Mouse (Mus musculus): ENCODE data around the gene S1pr1.

The S1pr1 gene

DNA sequence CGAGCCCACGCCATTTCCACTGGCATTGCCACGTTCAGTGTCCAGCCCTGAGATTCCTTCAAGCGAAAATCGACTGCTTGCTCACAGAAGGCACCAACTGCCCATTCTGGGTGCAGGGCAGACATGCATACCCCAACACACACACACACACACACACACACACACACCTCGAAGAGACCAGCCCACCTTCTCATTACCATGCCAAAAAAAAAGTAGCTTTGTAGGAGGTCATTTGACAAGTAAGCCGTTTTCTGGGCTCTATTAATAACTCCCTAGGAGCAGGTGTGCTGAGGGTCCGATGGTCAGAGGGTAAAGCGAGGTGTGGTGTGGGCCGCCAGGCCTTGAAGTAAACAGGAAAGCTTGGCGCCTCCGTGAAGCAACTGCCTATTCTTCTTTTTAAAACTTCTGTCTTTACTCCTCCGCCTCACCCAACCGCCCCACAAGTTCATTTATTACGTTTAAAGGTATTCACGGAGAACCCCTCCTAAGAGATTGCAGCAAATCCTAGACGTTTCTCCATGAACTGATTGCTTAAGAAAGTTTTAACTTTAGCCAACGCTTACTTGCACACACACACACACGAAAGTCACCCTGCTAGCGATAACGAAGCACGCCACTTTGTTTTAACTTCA is 1.3 kb downstream of the S1pr1 start:
- in situ Hi-C loops (cut with MboI, MseI) = loop anchor here (5.0 kb wide), 4 partner anchors 51 to 174 kb away; partner anchors contain the start of gene Dph5 (in 2 of the 2)

DNA sequence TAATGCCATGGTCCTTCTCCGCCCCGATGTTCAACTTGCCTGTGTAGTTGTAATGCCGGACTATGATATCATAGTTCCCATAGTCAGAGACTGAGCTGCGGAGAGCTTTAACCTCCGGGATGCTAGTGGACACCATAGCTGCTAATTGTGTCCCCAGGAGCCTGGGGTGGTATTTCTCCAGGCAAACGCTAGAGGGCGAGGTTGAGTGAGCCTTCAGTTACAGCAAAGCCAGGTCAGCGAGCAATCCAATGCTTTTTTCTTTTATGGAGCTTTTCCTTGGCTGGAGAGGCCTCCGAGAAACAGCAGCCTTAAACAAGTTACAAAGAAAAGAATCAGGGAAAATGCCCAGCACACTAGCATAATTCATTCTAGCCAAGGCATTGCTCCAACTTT is 2.1 kb downstream of the S1pr1 start:
- in situ Hi-C loops (cut with MboI, MseI) = loop anchor here (5.0 kb wide), 4 partner anchors 51 to 174 kb away; partner anchors contain the start of gene Dph5 (in 2 of the 2)

DNA sequence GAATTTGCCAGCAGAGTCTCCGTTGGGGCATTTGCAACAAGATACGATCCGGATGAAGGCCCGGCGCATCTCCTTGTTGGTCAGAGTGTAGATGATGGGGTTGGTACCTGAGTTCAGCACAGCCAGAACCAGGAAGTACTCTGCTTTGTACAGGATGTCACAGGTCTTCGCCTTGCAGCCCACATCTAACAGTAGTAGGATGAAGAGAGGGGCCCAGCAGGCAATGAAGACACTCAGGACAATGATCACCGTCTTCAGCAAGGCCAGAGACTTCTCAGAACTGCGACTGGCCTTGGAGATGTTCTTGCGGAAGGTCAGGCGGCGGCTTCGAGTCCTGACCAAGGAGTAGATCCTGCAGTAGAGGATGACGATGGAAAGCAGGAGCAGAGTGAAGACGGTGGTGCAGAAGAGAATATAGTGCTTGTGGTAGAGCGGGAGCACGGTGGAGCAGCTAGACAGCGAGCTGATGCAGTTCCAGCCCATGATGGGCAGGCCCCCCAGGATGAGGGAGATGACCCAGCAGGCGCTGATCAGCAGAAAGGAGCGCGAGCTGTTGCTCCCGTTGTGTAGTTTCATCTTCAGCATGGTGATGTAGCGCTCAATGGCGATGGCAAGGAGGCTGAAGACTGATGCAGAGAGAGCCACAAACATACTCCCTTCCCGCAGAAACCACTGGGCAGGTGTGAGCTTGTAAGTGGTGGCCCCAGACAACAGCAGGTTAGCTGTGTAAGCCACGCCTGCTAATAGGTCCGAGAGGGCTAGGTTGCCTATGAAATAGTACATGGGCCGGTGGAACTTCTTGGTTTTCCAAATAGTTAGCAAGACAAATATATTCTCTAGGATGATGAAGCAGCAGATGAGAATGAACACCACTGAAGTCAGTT is 2.7 kb downstream of the S1pr1 start:
- in situ Hi-C loops (cut with MboI, MseI) = loop anchor here (5.0 kb wide), 4 partner anchors 50 to 175 kb away; partner anchors contain the start of gene Dph5 (in 2 of the 2)

DNA sequence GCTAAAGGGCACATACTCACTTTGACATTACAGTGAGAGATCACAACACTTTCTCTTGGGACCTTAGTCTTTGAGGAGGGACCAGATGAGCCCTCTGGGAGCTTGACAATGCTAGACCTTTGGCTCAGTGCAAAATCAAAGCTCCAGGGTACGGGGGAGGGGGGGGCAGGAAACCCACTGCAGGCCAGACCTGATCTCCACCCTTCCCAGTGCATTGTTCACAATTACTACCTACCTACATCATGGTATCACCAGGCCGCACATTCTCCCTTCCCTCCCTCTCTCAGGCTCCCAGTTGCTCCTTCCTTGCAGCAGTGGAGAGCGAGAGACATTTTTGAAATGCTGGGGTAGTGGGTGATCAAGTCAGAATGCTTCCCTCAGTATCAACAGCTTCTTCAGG is 3.5 kb downstream of the S1pr1 start:
- in situ Hi-C loops (cut with MboI, MseI) = loop anchor here (5.0 kb wide), 4 partner anchors 49 to 176 kb away; partner anchors contain the start of gene Dph5 (in 2 of the 2)

DNA sequence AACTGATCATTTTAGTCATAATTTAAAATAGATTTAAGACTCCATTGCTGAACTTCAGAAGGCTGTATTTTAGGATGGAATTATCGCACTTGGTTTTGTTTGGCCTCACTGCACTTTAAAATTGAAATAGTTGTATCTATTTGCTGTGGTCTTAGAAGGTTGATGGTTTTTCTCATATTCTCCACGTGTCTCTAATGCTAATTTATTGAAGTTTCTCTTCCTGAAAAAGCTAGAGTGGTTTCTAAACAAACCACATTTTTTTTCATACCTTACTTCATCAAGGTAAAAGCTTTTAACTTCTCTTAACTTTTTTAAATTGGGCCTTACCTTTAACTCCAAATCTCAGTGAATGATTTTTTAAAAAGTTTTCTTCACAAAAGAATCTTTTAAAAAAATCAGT is 4.8 kb downstream of the S1pr1 start:
- in situ Hi-C loops (cut with MboI, MseI) = loop anchor here (5.0 kb wide), 4 partner anchors 48 to 177 kb away; partner anchors contain the start of gene Dph5 (in 2 of the 2)

DNA sequence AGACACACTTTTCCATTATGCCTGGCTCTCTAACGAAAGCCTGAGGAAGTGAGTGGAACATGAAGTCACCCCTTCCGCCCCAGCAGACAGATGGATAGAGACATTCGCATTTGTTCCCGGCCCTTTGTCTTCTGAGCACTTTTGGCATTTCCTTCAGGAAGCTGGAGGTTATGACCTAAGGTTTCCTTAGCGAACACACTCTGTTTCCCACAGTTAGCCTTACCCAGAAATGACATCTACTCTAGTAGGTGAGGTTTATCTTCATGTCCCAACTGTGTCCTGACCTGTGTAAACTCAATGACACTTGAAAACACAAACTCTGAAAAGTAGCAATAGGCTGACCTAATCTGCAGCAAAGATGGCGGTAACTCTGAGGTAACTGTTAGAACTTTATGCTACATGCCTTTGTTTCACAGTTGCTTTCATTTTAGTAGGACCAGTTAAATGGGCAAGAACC is 5.7 kb downstream of the S1pr1 start:
- in situ Hi-C loops (cut with MboI, MseI) = no loop called here

DNA sequence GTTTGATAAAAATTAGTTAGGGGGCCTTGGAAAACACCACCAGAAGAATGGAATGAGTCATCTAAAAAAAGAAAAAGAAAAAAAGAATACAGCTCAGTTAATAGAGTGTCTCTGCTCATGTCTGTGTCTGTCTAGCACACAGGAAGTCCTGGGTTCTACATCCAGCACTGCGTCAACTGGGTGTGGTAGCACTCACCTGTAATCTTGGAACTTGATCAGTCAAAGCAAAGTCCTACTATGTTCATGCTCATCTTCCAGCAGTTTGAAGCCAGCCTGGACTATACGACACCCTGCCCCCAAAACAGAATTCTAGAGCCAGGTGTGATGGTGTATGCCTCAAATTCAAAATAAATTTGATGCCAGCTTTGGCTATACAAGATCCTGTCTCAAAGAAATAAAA is 8.1 kb downstream of the S1pr1 start:
- in situ Hi-C loops (cut with MboI, MseI) = no loop called here

DNA sequence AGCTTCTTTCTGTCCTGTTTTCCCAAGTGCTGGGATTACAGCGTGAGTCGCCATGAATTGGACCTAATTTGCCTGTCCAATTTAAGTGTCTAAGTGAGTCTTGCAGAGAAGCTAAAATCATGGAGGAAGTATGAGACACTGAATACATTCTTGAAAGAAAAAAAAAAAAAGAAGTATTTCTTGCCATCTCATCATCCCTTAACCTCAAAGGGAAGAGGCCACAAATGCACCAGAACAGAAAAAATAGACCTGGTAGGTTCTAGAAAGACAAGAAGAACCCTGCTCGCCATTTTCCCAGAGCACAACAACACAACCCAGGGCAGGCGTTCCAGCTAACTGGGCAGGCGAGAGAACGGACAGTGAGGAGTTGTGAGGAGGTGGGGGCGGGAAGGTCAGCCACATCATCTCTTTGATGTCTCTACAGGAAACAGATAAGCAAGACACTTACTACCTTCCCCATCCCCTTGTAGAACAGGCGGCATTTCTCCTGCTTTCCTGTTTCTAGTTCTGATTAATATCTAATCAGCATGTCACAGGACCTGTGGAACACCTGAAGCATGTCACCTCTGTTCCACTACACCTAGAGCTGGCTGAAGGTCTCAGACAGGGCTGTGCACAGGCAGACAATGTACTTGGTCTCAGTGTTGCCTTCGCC is 10.5 kb downstream of the S1pr1 start:
- in situ Hi-C loops (cut with MboI, MseI) = no loop called here

DNA sequence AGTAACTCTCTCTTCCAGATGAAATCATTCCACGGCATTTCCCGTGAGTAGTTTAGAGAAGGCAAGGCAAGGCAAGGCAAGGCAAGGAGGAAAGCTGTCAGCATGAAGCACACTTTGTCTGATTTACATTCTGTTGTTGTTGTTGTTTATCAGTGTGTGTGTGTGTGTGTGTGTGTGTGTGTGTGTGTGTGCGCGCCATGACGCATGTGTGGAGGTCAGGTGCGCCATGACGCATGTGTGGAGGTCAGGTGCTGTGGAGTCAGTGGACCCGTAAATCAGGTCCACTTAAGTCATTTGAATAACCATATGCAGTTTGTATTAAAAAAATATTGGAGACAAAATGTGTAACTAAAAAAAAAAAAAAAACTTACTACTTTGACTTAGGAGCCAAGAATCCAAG is 11.2 kb downstream of the S1pr1 start:
- in situ Hi-C loops (cut with MboI, MseI) = no loop called here

DNA sequence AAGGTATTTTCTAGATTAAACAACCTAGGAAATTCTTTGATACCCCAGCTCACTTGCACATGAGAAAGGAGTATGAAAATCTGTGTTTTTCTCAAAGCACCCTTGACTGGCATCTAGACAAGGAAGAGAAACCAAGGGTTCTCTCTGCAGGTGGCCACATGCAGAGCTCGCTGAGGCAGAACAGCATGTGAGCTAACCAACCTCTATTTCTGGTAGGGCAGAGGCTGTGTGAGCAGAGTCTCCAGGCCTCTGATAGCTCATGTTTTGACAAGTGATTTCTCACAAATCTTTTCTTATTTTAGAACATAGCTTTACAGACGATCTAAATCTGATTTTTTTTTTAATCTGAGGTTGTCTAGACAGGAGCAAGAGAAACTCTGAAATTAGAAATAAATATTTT is 12.8 kb downstream of the S1pr1 start:
- in situ Hi-C loops (cut with MboI, MseI) = no loop called here

DNA sequence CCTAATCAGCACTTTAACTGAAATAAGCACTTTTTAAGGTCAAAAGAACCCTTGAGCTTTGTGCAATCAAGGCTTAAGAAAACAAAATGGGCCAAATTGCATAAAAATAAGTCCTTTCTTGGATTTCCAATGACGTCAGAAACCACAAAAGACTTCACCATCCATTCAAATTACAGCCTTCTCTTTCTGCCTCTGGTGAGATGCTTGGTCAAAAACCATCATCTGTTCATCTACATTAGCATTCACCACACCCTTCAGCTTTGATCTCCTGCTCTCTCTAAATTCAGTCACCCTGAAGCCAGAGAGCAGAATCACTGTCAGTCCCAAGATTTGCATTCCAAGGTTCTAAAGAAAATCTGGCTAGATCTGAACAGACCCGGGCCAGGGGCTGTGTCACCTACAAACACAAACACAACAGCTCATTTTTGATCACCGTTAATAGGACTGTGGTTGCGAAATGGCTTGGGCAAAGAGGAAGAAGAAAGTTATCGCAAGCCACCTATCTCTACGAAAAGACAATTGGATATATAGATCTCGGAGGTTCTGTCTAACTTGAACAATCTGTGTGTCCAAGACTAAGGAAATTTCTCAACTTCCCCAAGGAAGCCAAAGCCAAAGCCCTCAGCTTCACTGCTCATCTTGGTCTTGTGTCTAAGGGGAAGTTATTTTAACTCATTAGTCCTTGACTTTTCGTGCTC is 19.5 kb downstream of the S1pr1 start:
- in situ Hi-C loops (cut with MboI, MseI) = no loop called here

DNA sequence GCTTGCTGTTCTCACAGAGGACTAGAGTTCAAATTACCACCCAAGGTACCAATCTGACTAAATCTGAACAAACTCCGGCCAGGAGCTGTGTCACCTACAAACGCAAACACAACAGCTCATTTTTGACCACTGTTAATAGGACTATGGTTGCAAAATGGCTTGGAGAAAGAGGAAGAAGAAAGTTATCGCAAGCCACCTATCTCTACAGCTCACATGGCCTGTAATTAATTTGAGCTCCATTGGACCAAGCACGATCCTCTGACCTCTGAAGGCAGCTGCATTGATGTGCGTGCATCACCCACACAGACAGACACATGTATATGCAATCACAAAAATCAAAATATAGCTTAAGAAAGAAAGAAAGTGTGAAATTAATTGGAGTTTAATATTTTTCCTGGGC is 20.7 kb downstream of the S1pr1 start:
- in situ Hi-C loops (cut with MboI, MseI) = no loop called here

DNA sequence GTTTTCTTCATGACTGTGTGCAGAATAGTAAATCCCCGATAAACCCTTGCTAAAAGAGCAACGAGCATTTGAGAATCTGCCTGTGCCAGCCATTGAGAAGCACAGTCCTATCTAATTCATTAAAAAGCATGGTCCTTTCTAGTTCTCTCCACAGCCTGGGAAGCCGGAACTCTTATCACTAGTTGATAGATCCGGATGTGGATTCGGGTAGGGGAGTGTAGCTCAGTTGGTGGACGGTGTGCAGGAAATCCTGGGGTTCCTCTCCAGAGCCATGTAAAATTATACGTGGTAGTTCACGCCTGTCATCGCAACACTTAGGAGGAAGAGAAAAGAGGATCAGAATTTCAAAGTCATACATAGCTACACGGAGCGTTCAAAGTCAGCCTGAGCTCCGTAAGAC is 21.5 kb downstream of the S1pr1 start:
- in situ Hi-C loops (cut with MboI, MseI) = no loop called here

DNA sequence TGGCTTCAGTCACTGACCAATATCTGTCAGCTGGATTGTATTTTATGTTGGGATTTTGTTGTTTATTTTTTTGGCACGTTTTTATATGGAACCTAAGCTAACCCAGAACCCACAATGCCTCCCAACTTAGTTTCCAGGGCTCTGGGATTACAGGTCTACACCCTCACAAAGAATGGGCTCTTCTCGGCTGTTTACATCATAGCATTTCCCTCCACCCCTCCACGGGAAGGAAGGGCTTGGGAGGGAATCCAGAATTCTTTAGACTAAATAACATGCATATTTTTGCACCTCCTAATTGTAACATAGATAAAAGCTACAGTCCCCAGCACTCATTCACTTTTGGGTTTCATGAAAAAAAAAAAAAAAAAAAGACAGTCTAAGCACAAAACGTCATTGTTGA is 22.0 kb downstream of the S1pr1 start:
- in situ Hi-C loops (cut with MboI, MseI) = no loop called here

DNA sequence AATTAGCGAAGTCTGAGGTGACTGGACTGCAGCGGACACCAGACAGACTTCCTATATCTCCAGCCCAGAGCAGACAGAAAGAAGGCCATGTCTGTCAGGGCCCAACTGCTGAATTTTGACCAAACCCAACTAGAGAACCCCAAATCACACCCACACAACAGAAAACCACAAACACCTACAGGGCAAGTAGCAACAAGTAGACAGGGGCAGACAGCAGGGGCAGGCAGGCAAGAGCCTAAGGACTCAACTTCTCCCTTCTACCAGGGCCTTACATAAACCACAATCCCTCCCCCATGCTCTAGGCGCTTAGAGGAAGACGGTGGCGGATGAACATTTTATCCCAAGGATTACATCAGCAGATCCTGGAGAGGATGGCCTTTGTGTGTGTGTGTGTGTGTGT is 22.5 kb downstream of the S1pr1 start:
- in situ Hi-C loops (cut with MboI, MseI) = no loop called here

DNA sequence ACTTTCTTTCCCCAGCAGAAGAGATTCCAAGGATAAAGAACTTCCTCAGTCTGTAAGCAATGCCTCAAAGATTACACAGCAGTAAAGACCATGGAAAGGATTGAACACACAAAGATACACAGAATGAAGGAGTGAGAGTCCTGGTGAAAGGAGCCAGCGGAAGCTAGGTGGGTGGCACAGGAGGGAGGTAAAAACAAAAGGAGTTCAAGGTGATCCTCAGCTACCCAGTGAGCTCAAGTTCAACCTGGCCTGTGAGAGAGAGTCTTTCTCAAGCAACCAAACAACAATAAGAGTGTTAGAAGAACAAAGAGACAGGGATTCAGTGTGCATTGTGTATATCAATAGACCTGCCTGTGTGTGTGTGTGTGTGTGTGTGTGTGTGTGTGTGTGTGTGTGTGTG is 25.0 kb downstream of the S1pr1 start:
- in situ Hi-C loops (cut with MboI, MseI) = loop anchor here in 1 of 2 experiments (10.0 kb wide), 1 partner anchor 195 kb away; the partner anchor contains the start of gene Dph5

DNA sequence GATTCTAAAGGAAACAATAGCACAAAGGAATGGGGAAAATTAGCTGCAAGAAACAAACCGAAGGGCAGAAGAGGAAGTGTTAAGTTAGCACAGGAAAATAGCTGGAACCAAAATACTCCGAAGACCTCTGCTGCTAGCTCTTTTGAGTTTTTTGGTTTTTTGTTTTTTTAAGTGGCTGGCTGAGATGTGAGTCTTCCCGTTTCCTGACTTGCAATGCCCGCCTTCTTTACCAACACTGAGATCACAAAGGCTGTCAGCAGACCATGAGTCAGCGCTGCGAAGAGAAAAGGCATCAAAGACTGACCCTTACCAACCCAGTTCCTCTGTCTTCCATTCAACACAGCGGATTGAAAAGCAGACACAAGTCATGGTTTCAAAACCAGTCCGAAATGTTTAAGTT is 25.5 kb downstream of the S1pr1 start:
- in situ Hi-C loops (cut with MboI, MseI) = loop anchor here in 1 of 2 experiments (10.0 kb wide), 1 partner anchor 195 kb away; the partner anchor contains the start of gene Dph5

DNA sequence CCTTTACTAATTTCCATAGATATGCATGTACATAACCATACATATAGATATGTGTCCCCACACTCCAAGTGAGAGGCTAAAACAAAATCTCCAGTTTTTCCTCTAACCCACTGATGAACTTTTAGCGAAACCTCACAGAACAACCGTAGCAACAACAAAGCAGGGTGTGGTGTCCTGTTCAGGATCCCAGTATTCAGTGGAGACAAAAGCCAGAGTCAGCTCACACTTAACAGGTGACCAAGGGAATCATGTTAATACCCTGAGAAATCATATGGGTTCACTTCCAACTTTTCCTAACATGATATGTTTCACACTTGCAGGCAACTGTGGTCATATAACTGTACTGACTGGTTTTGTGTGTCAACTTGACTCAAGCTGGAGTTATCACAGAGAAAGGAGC is 27.1 kb downstream of the S1pr1 start:
- in situ Hi-C loops (cut with MboI, MseI) = loop anchor here in 1 of 2 experiments (10.0 kb wide), 1 partner anchor 197 kb away; the partner anchor contains the start of gene Dph5

DNA sequence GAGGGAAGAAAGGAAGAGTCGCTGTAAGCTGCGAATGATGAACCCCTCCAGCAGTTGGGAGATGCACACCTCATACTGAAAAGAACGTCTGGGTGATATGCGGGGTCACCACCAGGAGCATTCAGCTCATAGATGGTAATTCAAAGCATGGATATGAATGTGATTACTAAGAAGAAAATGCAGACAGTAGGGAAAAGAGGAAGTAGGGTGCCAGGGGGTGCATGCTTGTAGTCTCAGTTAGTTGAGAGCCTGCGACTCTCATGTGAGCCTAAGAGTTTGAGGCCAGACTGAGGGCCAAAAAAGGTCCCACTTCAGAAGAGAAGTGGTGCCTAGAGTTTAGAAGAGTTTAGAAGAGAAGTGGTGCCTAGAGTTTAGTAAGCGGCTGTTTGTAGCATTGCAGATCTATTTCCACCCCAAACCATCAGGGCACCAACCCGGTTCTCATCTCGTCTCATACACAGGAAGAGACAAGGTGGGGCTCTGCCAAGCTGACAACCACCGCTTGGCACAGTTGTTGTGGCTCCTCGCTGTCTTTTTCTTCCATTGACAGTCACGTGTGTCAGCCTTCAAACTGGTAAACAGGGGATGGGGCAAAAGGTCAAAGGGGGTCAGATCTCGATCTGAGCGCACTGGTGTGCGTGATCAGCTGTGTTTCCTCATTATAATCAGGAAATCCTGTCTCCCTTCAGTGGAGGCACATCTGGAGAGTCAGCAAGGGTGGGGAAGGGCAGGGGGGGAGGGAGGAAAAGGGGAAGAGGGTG is 32.4 kb downstream of the S1pr1 start:
- in situ Hi-C loops (cut with MboI, MseI) = loop anchor here in 1 of 2 experiments (10.0 kb wide), 1 partner anchor 202 kb away; the partner anchor contains the start of gene Dph5

DNA sequence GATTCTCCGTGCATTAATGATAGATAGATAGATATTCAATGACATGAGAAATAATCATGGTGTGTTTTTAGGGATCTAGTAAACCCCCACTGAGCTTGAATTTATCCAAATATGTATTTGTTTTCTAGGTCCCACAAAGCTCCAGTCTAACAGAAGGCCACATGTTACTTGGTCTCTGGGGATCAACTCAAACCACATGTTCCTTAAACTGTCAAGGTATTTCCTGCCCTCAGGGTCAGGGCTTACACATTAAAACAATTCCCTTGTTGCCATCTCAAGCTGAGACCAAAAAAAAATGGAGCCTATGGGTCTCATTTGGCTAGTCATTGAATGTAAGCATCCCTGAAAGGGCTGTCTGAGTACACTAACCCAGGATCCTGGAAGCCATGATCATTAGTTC is 33.7 kb downstream of the S1pr1 start:
- in situ Hi-C loops (cut with MboI, MseI) = loop anchor here in 1 of 2 experiments (10.0 kb wide), 1 partner anchor 204 kb away; the partner anchor contains the start of gene Dph5

Measured in T-helper 17 cell (primary cell).